Mouse (Mus musculus): Measurements from ENCODE around the gene Ms4a4b.
"Not testable (repeated sequence)": the region's sequence is repeated elsewhere in the genome, so short reads cannot be mapped to it uniquely, and the experiment has no call there.

DNA sequence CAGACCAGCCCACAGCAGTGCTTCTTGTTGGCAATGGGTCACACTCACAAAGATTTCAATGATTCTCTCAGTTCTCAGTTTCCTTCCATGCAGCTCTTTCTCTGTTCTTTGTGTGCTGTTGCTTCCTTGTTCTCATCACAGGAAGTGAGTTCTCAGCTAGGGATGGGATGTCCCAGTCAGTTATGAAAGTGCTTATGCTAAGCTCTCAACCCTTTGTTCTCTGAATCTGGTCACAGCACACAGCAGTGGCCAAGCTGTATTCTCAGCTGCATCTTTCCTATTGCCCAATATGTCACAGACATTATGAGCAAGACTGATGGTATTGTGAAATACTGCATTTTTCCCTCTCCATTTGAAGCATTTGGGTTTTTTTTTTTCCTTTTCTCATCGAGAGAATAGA lies 21.4 kb downstream of the Ms4a4b start:
- not testable (repeated sequence) for TF ChIP-seq POLR2A (IDR thresholded peaks at IDR 0.05; ENCODE audit: low read depth, low read length); CTCF (conservative IDR thresholded peaks at IDR 0.05; ENCODE audit: insufficient read depth, insufficient read length, low read depth, low read length)
